Mouse (Mus musculus): ENCODE measurements at regions not wholly inside any gene's neighbourhood (a gene's known extent, or its start where the extent isn't known, plus 50 kb on each side); places are given as distances from the start of the nearest gene placed in this dataset.
"Not testable (repeated sequence)": the region's sequence is repeated elsewhere in the genome, so short reads cannot be mapped to it uniquely, and the experiment has no call there.

DNA sequence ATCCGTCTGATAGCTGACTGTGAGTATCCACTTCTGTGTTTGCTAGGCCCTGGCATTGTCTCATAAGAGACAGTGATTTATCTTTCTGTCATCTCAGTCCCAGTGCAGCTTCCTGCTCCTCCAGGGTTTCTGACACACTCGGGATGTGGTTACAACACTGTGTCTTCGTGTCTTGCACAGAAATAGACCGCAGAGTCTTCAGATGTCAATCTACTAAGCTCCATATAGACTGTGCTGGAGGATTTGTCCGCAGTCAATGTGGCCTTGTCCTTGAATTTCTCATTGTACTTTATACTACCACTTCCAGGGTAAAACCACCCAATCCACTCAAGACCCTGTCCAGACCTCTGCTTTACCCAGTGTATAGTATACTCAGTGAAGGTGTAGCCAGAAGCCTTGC lies 601.3 kb upstream of the Zfp386 start:
- TF ChIP-seq CHD2 (IDR thresholded peaks at IDR 0.05; ENCODE audit: low read depth, low read length); ZNF384 (IDR thresholded peaks at IDR 0.05; ENCODE audit: low read depth, low read length); ZC3H11A (IDR thresholded peaks at IDR 0.05; ENCODE audit: borderline replicate concordance, low read depth, low read length); HCFC1 (IDR thresholded peaks at IDR 0.05; ENCODE audit: borderline replicate concordance, insufficient read depth, low read length): not testable (repeated sequence)

All from ES-E14 (cell line).